Mouse (Mus musculus) forebrain, embryonic 15.5 days (tissue): ENCODE data around the gene Elmod3. TPM values are rescaled to one million over a fixed set of nuclear protein-coding genes. Genes with fewer than 3 reads are reported as not detected.

ENCODE experiments used
- ATAC-seq: fragments of 200-750 bp; cut with Nextera tagmentation; replicated peaks from 2 replicates; pipeline ENCODE4 v1.8.0; 2017; ENCODE audit warnings: mild to moderate bottlenecking, moderate TSS enrichment, moderate library complexity
- H3K27ac ChIP-seq: fragments of 300-500 bp; sonication (generic); replicated peaks from 2 replicates; pipeline ENCODE4 v1.5.1; 2015; ENCODE audit warnings: mild to moderate bottlenecking, inconsistent platforms
- H3K27me3 ChIP-seq: fragments of 300-500 bp; sonication (generic); 2 replicates; pipeline ENCODE4 v1.6.1; 2015; ENCODE audit warnings: inconsistent platforms
- H3K36me3 ChIP-seq: fragments of 300-500 bp; sonication (generic); 2 replicates; pipeline ENCODE4 v1.6.1; 2015; ENCODE audit warnings: mild to moderate bottlenecking, inconsistent platforms
- H3K4me1 ChIP-seq: fragments of 300-500 bp; sonication (generic); 2 replicates; pipeline ENCODE4 v1.6.1; 2015; ENCODE audit warnings: inconsistent platforms
- H3K4me2 ChIP-seq: fragments of 300-500 bp; sonication (generic); replicated peaks from 2 replicates; pipeline ENCODE4 v1.6.1; 2015; ENCODE audit warnings: mild to moderate bottlenecking, inconsistent platforms
- H3K4me3 ChIP-seq: fragments of 300-500 bp; sonication (generic); 2 replicates; pipeline ENCODE4 v1.5.1; 2015; ENCODE audit warnings: mild to moderate bottlenecking, inconsistent platforms
- H3K9ac ChIP-seq: fragments of 300-500 bp; sonication (generic); replicated peaks from 2 replicates; pipeline ENCODE4 v1.6.1; 2015; ENCODE audit warnings: mild to moderate bottlenecking, inconsistent platforms
- H3K9me3 ChIP-seq: fragments of 300-500 bp; sonication (generic); 2 replicates; pipeline ENCODE4 v1.6.1; 2016; ENCODE audit warnings: inconsistent platforms
- WGBS: fragments of 180-500 bp; shearing (Covaris S2); methylation state at CpG from one replicate; pipeline ENCODE4 v1.1.7; 2015; ENCODE audit warnings: mixed read lengths; 5-methylcytosine and 5-hydroxymethylcytosine counted together
- polyA plus RNA-seq: library from polyadenylated mRNA; unstranded; fragments of >200 nt; fragmentation: Nextera tagmentation; extraction: Ambion mirVana; gene quantifications from 2 replicates; pipeline ENCODE4 v1.2.1, GENCODE M21; 2015

Elmod3 gene
- polyA plus RNA-seq, 1 experiment from 2014 or later: 15.6 TPM

GRCm38 (mm10) chr6:72520904-72521303 is 77.3 kb downstream of the Elmod3 start:
- H3K4me2 ChIP-seq: no peak overlapping the region
- ATAC-seq: no peak
- peaks cover 27% of the 10 kb centered on the region for H3K4me1 ChIP-seq
- H3K27ac ChIP-seq: peak overlapping the region; percentile 94
- no peaks in the 10 kb centered on the region for H3K9me3 ChIP-seq
- no peaks in the 10 kb centered on the region for H3K36me3 ChIP-seq
- H3K27me3 ChIP-seq: no peaks in the 10 kb centered on the region
- H3K4me3 ChIP-seq: no peak overlapping the region
- 92% methylated on average over 5 of the region's 5 CpGs for WGBS
- no peak overlapping the region for H3K9ac ChIP-seq

GRCm38 (mm10) chr6:72519892-72520663 is 78.1 kb downstream of the Elmod3 start:
- WGBS: 6% methylated on average over 10 of the region's 10 CpGs
- ATAC-seq: peak; percentile 86
- Histone ChIP-seq H3K27me3 (no peaks in the 10 kb centered on the region), H3K36me3 (no peaks in the 10 kb centered on the region), H3K4me2 (peak overlapping the region; percentile 31), H3K27ac (peak overlapping the region; percentile 94), H3K9ac (peak overlapping the region; percentile 28; the same call in 1 of the 2 replicates), H3K9me3 (no peaks in the 10 kb centered on the region), H3K4me3 (no peak overlapping the region; the same call in 1 of the 2 replicates), H3K4me1 (peaks cover 27% of the 10 kb centered on the region)

GRCm38 (mm10) chr6:72519303-72519702 is 78.9 kb downstream of the Elmod3 start:
- Histone ChIP-seq H3K9me3 (no peaks in the 10 kb centered on the region), H3K27ac (peak overlapping the region; percentile 94), H3K4me1 (peaks cover 27% of the 10 kb centered on the region), H3K36me3 (no peaks in the 10 kb centered on the region), H3K27me3 (no peaks in the 10 kb centered on the region), H3K4me3 (no peak overlapping the region), H3K4me2 (peak overlapping the region; percentile 31), H3K9ac (peak overlapping the region; percentile 15; the same call in 1 of the 2 replicates)
- WGBS: 31% methylated on average over 8 of the region's 8 CpGs
- ATAC-seq: peak; percentile 62

- Histone ChIP-seq H3K27me3 (no peaks in the 10 kb centered on the region), H3K9ac (peak overlapping the region; percentile 15; the same call in 1 of the 2 replicates), H3K36me3 (no peaks in the 10 kb centered on the region), H3K4me2 (no peak overlapping the region), H3K27ac (peak overlapping the region; percentile 94), H3K4me1 (peaks cover 30% of the 10 kb centered on the region), H3K4me3 (no peak overlapping the region), H3K9me3 (no peaks in the 10 kb centered on the region)
- 0 out of 2 replicates have a peak, but pooled peaks have one; percentile 12 for ATAC-seq
- 60% methylated on average over 1 of the region's 1 CpGs for WGBS
These were observed 79.4 kb downstream of the Elmod3 start for GRCm38 (mm10) chr6:72518842-72519241.

Other genes starting within 250 kb of the Elmod3 start
- gene Tmem150a, start 243.0 kb downstream of the Elmod3 start, polyA plus RNA-seq: 15.2 and 15.6 TPM in 2 replicates
- gene Rnf181, start 231.5 kb downstream of the Elmod3 start, polyA plus RNA-seq: 126 and 130 TPM in 2 replicates
- 8.9 and 9.4 TPM in 2 replicates for gene Vamp5, start 217.9 kb downstream of the Elmod3 start, polyA plus RNA-seq
- 14.5 and 15.0 TPM in 2 replicates for gene Vamp8, start 207.7 kb downstream of the Elmod3 start, polyA plus RNA-seq
- 14.0 and 16.5 TPM in 2 replicates for gene Ggcx, start 184.1 kb downstream of the Elmod3 start, polyA plus RNA-seq
- gene Mat2a, start 158.9 kb downstream of the Elmod3 start, polyA plus RNA-seq: 359 and 376 TPM in 2 replicates
- gene Sh2d6, start 76.7 kb downstream of the Elmod3 start, polyA plus RNA-seq: 0.37 and 0.55 TPM in 2 replicates
- 3.5 and 4.8 TPM in 2 replicates for gene Capg, start 54.0 kb downstream of the Elmod3 start, polyA plus RNA-seq
- gene Retsat, start 62 bp upstream of the Elmod3 start, polyA plus RNA-seq: 4.1 and 5.3 TPM in 2 replicates
- gene Tgoln1, start 18.6 kb upstream of the Elmod3 start, polyA plus RNA-seq: 31.5 and 33.5 TPM in 2 replicates
- gene Tcf7l1, start 190.8 kb upstream of the Elmod3 start, polyA plus RNA-seq: 6.2 and 6.9 TPM in 2 replicates